Mouse (Mus musculus) lung, adult 2 months (tissue): ENCODE results near the gene Thrsp.

ENCODE experiments used
- CTCF ChIP-seq: fragments of 200-500 bp; IDR thresholded peaks from 2 replicates; pipeline ENCODE4 v1.5.1; 2011; ENCODE audit warnings: mild to moderate bottlenecking, low read length, control low read depth; ENCODE audit not compliant: insufficient read depth
- POLR2A ChIP-seq: fragments of 200-500 bp; IDR thresholded peaks from 2 replicates; pipeline ENCODE4 v1.6.1; 2011; ENCODE audit warnings: low read depth, mild to moderate bottlenecking, control low read depth, low read length, borderline replicate concordance; ENCODE audit errors: extremely low read depth

DNA sequence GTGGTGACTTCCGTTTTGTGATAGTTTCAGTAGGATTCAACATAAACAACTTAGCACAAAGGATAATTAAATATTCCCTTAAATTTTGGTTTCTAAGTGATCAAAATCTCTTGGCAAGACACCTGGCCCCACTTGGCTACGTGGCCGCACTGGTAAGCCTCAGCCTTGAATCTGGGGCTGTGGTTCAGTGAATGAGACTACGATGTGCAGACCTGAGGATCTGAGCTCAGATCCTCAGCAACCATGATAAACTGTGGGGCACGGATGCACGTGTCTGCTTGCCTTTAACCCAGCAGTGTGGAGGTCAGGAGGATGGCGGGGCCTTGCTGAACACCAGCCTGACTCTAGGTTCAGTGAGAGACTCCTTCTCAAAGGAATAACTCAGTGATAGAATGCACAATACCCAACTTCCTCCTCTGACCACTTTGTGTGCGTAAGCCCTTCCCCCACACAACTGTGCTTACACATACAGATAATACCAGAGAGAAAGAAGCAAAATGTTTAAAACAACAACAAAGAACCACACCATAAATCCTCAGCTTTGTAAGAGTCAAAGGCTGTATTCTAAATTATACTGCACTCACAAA is 29.9 kb downstream of the Thrsp start:
- TF ChIP-seq CTCF, result no peak
- TF ChIP-seq POLR2A, result no peak
